Mouse (Mus musculus) intestine, embryonic 16.5 days (tissue): Measurements from ENCODE around the gene Shisa9. TPM values are rescaled to one million over a fixed set of nuclear protein-coding genes. Genes with fewer than 3 reads are reported as not detected.
A peak's percentile ranks its signal among the peaks of the same experiment; 100 is the strongest.
"Not testable (repeated sequence)": the region's sequence is repeated elsewhere in the genome, so short reads cannot be mapped to it uniquely, and the experiment has no call there.

Experiments used
- ATAC-seq: fragments of 200-750 bp; cut with Nextera tagmentation; 2 replicates; pipeline ENCODE4 v1.8.0; 2017; ENCODE audit warnings: moderate TSS enrichment, moderate library complexity
- H3K27ac ChIP-seq: fragments of 300-500 bp; sonication (generic); 2 replicates; pipeline ENCODE4 v1.5.1; 2014; ENCODE audit warnings: mild to moderate bottlenecking, low read length
- H3K27me3 ChIP-seq: fragments of 300-500 bp; sonication (generic); replicated peaks from 2 replicates; pipeline ENCODE4 v1.6.1; 2014; ENCODE audit warnings: low read length, control low read depth, mixed read lengths; ENCODE audit not compliant: control insufficient read depth, insufficient read depth
- H3K36me3 ChIP-seq: fragments of 300-500 bp; sonication (generic); 2 replicates; pipeline ENCODE4 v1.6.1; 2014; ENCODE audit warnings: low read length, control low read depth; ENCODE audit not compliant: control insufficient read depth, insufficient read depth
- H3K4me1 ChIP-seq: fragments of 300-500 bp; sonication (generic); 2 replicates; pipeline ENCODE4 v1.6.1; 2014; ENCODE audit warnings: low read length, control low read depth, mixed read lengths; ENCODE audit not compliant: control insufficient read depth, insufficient read depth
- H3K4me2 ChIP-seq: fragments of 300-500 bp; sonication (generic); 2 replicates; pipeline ENCODE4 v1.6.1; 2014; ENCODE audit warnings: low read depth, low read length, control low read depth
- H3K4me3 ChIP-seq: fragments of 300-500 bp; sonication (generic); 2 replicates; pipeline ENCODE4 v1.5.1; 2014; ENCODE audit warnings: mild to moderate bottlenecking, low read length
- H3K9ac ChIP-seq: fragments of 300-500 bp; sonication (generic); 2 replicates; pipeline ENCODE4 v1.6.1; 2014; ENCODE audit warnings: low read depth, low read length
- H3K9me3 ChIP-seq: fragments of 300-500 bp; sonication (generic); 2 replicates; pipeline ENCODE4 v1.6.1; 2016; ENCODE audit warnings: low read length, control low read depth; ENCODE audit not compliant: control insufficient read depth
- WGBS: fragments of 180-500 bp; shearing (Covaris S2); extraction: QIAGEN DNeasy Blood & Tissue Kit; methylation state at CpG from one replicate; pipeline ENCODE4 v1.1.7; 2014; 5-methylcytosine and 5-hydroxymethylcytosine counted together
- polyA plus RNA-seq: library from polyadenylated mRNA; unstranded; fragments of >200 nt; fragmentation: Nextera tagmentation; extraction: Ambion mirVana; gene quantifications from 2 replicates; pipeline ENCODE4 v1.2.1, GENCODE M21; 2015

Gene Shisa9
- 0.55 and 0.62 TPM in 2 replicates for polyA plus RNA-seq

DNA sequence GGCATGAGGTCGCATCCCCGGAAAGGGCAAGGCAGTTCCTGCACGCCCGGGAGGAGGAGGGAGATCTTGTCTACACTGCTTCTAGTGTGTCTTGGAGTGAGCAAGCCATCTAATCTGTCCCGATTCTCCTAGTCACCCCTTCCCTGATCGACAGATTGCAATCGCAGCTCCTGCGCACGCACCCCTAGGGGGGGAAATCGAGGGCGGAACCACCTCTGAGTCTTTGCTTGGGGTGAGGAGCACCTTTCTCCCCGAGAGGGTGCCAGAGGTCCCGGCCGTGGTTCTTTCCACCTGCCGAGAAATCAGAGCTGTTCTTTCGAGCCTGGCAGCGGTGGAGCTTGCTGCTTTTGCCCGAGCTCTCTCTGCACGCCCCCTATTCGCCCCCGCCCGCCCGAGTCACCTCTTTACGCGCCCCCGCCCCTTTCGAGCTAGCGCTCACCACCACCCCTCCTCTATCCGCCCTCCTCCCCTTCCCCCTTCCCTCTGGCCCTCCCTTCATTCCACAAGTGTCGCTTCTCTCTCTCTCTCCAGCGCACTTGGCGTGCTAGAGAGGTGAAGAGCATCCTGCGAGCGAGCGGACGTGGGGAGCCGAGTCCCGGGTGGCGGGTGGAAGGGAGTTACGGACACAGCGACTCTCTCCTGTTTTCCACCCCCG lies at the start of gene Shisa9:
Gene Shisa9, plus strand, starts transcription at position 498 of the 655 bp plus-strand sequence.
- WGBS, result under 1% methylated on average over 40 of the region's 42 CpGs
- 0 out of 2 replicates have a peak, but pooled peaks cover 10% of the 10 kb centered on the region for H3K4me1 ChIP-seq
- H3K27me3 ChIP-seq, result peaks cover 62% of the 10 kb centered on the region
- H3K4me2 ChIP-seq, result peak within 1 kb of the TSS; percentile 93
- peak; percentile 74 for ATAC-seq
- H3K27ac ChIP-seq, result no peak within 1 kb of the TSS
- H3K9ac ChIP-seq, result peak within 1 kb of the TSS; percentile 58; the same call in 1 of the 2 replicates
- H3K9me3 ChIP-seq, result no peaks in the 10 kb centered on the region
- no peaks in the 10 kb centered on the region for H3K36me3 ChIP-seq
- peak within 1 kb of the TSS; percentile 54 for H3K4me3 ChIP-seq

DNA sequence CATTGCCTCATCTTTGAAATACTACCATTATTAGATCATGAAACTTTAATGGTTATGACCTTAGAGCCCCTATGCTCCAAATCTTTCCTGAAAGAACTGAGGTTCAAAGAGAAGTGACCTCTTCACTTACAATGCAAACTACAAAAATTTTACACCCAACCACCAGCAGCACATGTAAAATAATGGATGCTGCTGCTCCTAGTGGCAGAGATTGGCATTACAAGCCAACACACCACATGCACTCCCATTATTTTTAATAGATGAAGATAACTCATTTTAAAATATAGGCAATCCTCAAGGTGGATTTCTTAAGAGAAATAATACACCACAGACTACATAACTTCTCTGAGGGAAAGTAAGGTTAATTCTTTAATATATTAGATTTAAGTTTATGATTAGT lies 43.4 kb upstream of the Shisa9 start:
- Histone ChIP-seq H3K4me2 (no peak overlapping the region), H3K4me1 (no peaks in the 10 kb centered on the region), H3K27ac (no peak overlapping the region), H3K9ac (no peak overlapping the region), H3K9me3 (0 out of 2 replicates have a peak, but pooled peaks cover 6% of the 10 kb centered on the region), H3K27me3 (no peaks in the 10 kb centered on the region), H3K36me3 (no peaks in the 10 kb centered on the region), H3K4me3 (no peak overlapping the region)
- no peak for ATAC-seq

DNA sequence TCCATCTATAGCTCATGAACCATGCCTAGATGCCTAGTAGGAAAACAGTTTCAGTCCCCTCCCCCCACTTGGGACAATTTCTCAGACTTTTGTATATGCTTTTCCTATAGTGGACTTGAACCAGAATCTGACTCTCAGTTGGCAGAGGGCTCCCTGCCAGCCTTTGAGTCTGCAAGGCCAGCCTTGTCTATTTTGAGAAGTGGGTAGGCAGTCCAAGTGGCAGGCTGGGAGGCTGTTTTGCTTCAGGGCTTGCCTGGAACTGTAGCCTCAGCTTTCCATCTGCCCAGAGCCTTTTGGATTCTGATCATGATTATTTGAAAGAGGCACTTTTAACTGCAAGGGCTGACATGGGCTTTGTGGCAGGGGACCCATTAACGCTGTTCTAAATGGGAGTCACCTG lies 23.2 kb upstream of the Shisa9 start:
- 91% methylated on average over 1 of the region's 1 CpGs for WGBS
- H3K27ac ChIP-seq, result no peak overlapping the region
- ATAC-seq, result no peak
- H3K9me3 ChIP-seq, result no peaks in the 10 kb centered on the region
- no peaks in the 10 kb centered on the region for H3K27me3 ChIP-seq
- no peaks in the 10 kb centered on the region for H3K36me3 ChIP-seq
- H3K4me1 ChIP-seq, result no peaks in the 10 kb centered on the region
- H3K4me3 ChIP-seq, result no peak overlapping the region
- no peak overlapping the region for H3K4me2 ChIP-seq
- H3K9ac ChIP-seq, result no peak overlapping the region

DNA sequence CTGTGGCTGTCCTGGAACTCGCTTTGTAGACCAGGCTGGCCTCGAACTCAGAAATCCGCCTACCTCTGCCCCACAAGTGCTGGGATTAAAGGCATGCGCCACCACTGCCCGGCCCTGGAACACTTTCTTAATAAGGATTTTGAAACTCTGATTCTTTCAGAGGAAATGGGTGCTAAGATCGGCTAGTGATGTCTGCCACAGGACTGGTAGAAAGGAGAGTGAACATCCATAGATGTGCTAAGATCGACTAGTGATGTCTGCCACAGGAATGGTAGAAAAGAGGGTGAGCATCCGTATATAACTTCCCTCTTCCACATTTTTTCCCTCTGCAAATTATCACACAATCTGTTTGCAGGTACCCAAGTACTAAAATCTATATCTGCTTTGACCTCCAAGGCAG lies 17.9 kb upstream of the Shisa9 start:
- Histone ChIP-seq H3K9me3 (no peaks in the 10 kb centered on the region), H3K9ac (no peak overlapping the region), H3K4me2 (no peak overlapping the region), H3K36me3 (no peaks in the 10 kb centered on the region), H3K27me3 (no peaks in the 10 kb centered on the region), H3K27ac (no peak overlapping the region), H3K4me1 (no peaks in the 10 kb centered on the region), H3K4me3 (no peak overlapping the region)
- 89% methylated on average over 8 of the region's 8 CpGs for WGBS
- ATAC-seq, result no peak

DNA sequence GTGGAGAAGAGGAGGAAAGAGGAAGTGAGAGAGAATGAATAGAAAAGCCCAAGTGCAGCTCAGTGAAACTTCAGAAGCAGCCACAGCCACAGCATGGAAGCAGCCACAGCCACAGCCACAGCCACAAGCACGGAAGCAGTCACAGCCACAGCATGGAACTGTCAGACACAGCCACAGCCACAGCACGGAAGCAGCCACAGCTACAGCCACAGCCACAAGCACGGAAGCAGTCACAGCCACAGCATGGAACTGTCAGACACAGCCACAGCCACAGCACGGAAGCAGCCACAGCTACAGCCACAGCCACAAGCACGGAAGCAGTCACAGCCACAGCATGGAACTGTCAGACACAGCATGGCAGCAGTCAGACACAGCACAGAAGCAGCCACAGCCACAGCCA lies 17.1 kb upstream of the Shisa9 start:
- H3K9ac ChIP-seq, H3K27ac ChIP-seq, H3K4me3 ChIP-seq, H3K27me3 ChIP-seq, H3K9me3 ChIP-seq, H3K36me3 ChIP-seq, ATAC-seq, H3K4me2 ChIP-seq, H3K4me1 ChIP-seq: not testable (repeated sequence)
- 94% methylated on average over 2 of the region's 5 CpGs for WGBS

DNA sequence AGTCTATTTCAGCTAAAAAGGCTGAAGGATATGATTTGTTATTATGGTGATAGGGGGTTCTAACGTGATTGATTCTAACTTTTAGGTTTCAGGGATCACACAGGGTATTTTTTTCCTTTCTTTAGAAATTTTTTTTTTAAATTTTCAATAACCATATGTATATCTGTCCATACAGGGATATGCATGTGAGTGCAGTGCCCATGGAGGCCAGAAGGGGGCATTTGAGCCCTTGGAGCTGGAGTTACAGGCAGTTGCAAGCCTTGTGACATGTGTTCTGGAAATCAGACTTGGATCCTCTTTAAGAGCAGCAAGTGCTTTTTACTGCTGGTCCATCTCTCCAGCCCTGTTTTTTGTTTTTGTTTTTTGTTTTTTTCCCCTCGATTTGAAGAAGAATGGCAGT lies 16.3 kb upstream of the Shisa9 start:
- no peaks in the 10 kb centered on the region for H3K9me3 ChIP-seq
- 81% methylated on average over 2 of the region's 2 CpGs for WGBS
- no peak overlapping the region for H3K4me2 ChIP-seq
- no peaks in the 10 kb centered on the region for H3K4me1 ChIP-seq
- ATAC-seq, result no peak
- no peak overlapping the region for H3K27ac ChIP-seq
- no peak overlapping the region for H3K9ac ChIP-seq
- no peak overlapping the region for H3K4me3 ChIP-seq
- no peaks in the 10 kb centered on the region for H3K36me3 ChIP-seq
- no peaks in the 10 kb centered on the region for H3K27me3 ChIP-seq

DNA sequence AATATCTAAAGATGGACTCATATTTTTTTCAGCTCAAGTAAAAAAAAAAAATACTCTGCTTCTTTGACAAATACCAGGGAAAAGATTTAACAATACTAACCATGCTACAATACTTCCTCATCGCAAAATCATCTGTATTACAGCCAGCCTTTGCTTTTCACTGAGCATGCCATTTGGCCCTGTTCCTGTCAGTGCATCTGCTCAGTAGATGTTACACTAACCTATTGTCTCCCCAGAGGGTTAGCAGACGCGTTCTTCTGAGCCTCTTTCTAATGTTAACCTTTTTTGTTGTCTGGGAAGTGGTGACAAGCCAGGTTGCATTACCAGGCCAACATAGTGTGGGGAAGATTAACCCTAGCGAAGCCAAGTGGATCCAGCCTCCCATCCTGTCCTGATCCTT lies 10.2 kb upstream of the Shisa9 start:
- Histone ChIP-seq H3K9me3 (no peaks in the 10 kb centered on the region), H3K4me1 (no peaks in the 10 kb centered on the region), H3K36me3 (no peaks in the 10 kb centered on the region), H3K27ac (no peak overlapping the region), H3K4me3 (no peak overlapping the region), H3K9ac (no peak overlapping the region), H3K4me2 (no peak overlapping the region), H3K27me3 (no peaks in the 10 kb centered on the region)
- ATAC-seq, result no peak
- 48% methylated on average over 4 of the region's 4 CpGs for WGBS

DNA sequence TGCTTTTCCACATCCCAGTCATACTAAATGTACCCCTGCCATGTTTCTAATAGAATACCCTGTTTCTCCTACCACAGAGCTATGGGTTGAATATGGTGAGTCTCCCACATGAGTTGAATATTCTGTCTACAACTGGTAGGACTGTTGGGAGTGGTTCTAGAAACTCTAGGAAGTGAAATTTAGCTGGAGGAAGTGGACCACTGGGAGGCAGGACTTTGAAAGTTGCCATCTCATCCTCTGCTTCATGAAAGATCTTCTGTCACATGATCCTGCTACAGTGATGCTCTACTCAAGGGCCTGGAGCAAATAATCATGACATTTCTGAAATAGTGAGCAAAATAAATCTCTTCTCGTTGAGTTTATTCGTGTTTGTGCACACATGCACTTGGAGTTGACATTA lies 7.2 kb upstream of the Shisa9 start:
- no peak for ATAC-seq
- H3K9ac ChIP-seq, result no peak overlapping the region
- H3K36me3 ChIP-seq, result no peaks in the 10 kb centered on the region
- 69% methylated on average over 2 of the region's 2 CpGs for WGBS
- no peaks in the 10 kb centered on the region for H3K9me3 ChIP-seq
- no peak overlapping the region for H3K4me2 ChIP-seq
- H3K27ac ChIP-seq, result no peak overlapping the region
- H3K4me1 ChIP-seq, result no peaks in the 10 kb centered on the region
- no peak overlapping the region for H3K4me3 ChIP-seq
- H3K27me3 ChIP-seq, result peaks cover 7% of the 10 kb centered on the region; the same call in 1 of the 2 replicates

DNA sequence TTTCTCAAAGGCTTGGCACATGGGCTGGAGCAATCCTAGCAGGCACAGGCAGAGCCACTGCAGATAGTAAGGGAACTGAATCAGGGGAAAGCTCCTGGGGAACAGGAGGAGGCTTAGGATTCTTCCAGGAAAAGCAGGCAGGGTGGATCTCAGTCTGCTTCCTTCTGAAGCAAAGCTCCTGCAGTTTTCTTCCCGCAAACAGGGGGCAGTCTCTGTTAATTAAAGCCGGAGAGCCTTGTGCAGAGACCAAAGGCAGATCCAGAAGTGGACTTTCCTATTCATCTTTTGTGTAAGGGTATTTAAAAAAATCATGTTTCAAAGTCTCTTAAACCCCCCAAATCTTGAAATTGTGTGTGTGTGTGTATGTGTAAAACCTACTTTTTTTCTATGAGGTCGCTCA lies 3.1 kb upstream of the Shisa9 start:
- no peak overlapping the region for H3K27ac ChIP-seq
- no peak overlapping the region for H3K9ac ChIP-seq
- no peak for ATAC-seq
- peaks cover 47% of the 10 kb centered on the region for H3K27me3 ChIP-seq
- H3K36me3 ChIP-seq, result no peaks in the 10 kb centered on the region
- no peak overlapping the region for H3K4me2 ChIP-seq
- 0 out of 2 replicates have a peak, but pooled peaks cover 10% of the 10 kb centered on the region for H3K4me1 ChIP-seq
- 24% methylated on average over 3 of the region's 3 CpGs for WGBS
- no peaks in the 10 kb centered on the region for H3K9me3 ChIP-seq
- no peak overlapping the region for H3K4me3 ChIP-seq

DNA sequence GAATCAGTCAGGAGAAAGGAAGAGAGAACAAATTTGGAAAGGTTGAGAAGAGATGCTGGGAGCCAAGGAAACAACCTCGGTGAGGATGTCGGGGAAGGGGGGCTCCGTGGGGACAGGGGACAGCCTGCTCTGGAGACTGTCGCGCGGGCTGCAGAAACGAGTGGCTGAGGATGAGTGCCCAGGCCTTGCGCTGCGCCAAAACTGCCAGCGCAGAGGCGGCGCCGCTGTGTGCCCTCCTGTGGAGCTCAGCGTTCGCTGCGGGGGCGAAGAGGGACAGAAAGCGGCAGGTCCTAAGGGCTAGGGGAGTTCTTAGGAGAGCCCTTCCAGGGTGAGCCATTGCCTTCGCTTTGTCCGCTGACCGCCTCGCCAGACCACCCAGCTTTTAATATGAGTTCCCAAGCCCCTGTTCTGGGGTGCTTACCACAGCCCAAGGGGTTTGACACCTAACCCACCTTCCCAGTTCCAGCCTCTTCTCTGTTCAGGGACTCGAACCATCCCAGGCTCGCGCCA lies 752 bp upstream of the Shisa9 start:
- 0 out of 2 replicates have a peak, but pooled peaks cover 10% of the 10 kb centered on the region for H3K4me1 ChIP-seq
- ATAC-seq, result no peak
- no peaks in the 10 kb centered on the region for H3K9me3 ChIP-seq
- WGBS, result 2% methylated on average over 25 of the region's 25 CpGs
- peak overlapping the region; percentile 54 for H3K4me3 ChIP-seq
- no peaks in the 10 kb centered on the region for H3K36me3 ChIP-seq
- H3K27ac ChIP-seq, result no peak overlapping the region
- peaks cover 62% of the 10 kb centered on the region for H3K27me3 ChIP-seq
- H3K9ac ChIP-seq, result no peak overlapping the region
- peak overlapping the region; percentile 93 for H3K4me2 ChIP-seq
